Mouse (Mus musculus) megakaryocyte progenitor cell, adult 5-6 weeks (primary cell): ENCODE results near the gene Gm49322. TPM values are rescaled to one million over a fixed set of nuclear protein-coding genes. Genes with fewer than 3 reads are reported as not detected.
"Not testable (repeated sequence)": the region's sequence is repeated elsewhere in the genome, so short reads cannot be mapped to it uniquely, and the experiment has no call there.

Experiments
- ATAC-seq: replicated peaks from 2 replicates; pipeline ENCODE4 v1.8.0; 2016; ENCODE audit warnings: mild to moderate bottlenecking, moderate TSS enrichment, inconsistent platforms; ENCODE audit not compliant: poor library complexity
- total RNA-seq, 2 experiments: library from RNA; stranded (forward) in 1 of 2; stranded (reverse) in 1 of 2; fragments of 157-497, 149-512 nt in 1 of 2; fragments of 200-1000 nt in 1 of 2; gene quantifications; 2 replicates each; pipeline versions ENCODE4 v1.2.3 to v1.2.4; 2015 to 2017

The Gm49322 gene
- total RNA-seq, 2 experiments from 2014 or later: 0.57 TPM; not detected in 1

DNA sequence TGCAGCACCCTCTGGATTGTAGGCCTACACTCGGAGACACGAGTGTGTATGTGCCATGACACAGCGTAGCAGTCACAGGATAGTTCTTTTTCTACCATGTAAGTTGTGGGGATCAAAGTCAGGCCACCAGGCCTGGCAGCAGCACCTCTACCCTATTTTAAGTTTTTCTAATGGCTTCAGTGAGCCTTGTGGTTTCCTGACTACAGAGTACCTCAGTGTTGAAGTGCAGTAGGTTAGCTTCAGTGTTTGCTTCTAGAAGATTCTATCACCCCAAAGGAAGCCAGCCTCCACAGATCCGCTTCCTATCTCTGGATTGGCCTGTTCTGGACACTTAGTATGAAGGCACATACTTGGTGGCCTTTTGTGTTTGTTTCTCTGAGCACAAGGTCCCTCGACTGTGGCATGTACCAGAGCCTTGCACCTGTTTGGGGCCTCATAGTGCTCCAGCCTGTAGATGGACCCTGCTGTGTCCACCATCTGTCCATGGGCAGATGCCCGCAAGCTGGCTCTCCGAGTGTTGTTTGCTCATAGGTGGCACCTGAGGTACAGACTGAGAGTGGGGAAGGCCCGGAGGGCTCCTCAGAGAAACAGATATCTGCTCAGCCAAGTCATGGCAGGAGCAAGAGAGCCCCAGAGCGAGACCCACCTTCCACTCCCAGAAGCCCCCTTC is 4.4 kb downstream of the Gm49322 start:
- ATAC-seq: no peak

DNA sequence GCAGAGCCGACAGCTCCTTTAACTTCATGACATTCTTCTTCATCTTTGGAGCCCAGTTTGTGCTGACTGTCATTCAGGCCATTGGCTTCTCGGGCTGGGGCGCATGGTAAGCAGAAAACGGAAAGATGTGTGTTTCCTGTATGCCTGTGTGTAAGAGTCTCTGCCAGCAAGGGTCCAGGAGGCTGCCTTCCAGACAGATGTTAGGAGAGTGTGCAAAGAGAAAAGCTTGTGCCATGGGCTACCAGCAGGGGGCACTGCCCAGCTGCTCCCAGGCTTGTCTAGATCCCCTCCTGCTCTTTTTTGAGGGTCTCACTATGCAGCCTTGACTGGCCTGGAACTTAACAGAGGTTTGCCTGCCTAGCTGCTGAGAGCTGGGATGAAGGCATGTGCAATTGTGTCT is 5.2 kb downstream of the Gm49322 start:
- ATAC-seq: peak; percentile 76

GRCm38 (mm10) chr10:80611905-80612304 is 6.1 kb downstream of the Gm49322 start:
- ATAC-seq: no peak

DNA sequence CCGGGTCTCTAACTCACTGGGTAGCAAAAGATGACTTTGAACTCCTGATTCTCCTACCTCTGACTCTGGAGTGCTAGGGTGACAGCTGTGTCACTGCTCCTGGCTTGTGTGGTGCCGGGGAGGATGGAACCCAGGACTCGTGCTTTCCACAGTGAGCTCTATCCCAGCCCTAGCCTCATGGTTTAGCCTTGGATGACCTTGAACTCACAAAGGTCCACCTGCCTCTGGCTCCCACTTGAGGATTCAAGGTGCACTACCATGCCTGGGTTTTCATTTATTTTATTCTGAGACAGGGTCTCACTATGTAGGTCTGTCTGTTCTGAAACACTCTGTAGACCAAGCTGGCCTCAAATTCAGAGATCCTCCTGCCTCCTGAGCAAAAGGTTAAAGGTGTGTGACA is 8.0 kb downstream of the Gm49322 start:
- ATAC-seq: no peak

DNA sequence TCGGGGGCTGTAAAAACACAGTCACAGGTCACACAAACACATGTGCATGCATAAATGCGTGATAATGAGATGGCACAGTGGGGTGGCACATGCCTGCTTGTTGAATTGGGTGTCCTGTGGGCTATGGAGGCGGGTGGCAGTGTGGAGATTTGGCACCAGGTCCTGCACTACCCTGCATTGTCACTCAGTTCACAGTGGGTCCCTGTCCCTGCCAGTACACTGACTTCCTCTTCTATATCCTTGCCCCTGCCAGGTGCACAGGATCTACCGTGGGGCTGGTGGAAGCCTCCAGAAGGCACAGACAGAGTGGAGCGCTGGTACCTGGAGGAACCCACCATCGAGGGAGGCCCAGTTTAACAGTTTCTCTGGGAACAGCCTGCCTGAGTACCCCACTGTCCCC is 8.5 kb downstream of the Gm49322 start:
- ATAC-seq: no peak

DNA sequence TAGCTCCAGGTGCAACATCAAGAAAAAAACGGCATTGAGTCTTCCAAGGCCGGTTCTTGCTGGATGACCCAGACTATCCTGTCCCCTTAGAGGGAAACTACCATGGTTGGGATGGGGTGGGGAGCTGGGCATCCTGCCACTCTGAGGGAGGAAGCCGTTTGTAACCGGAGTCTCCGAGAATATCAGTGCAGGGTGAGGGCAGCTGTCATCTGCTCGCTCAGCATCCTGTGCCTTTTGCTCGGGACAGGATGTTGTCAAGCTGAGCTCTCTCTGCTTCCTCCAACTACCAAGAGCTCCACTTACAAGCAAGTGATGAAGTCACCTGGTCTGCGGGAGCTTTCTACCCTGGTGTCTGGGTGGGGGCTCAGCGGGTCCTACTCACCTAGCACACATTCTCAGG is 12.4 kb downstream of the Gm49322 start:
- ATAC-seq: no peak

GRCm38 (mm10) chr10:80619465-80620244 is 13.8 kb downstream of the Gm49322 start:
- ATAC-seq: no peak

DNA sequence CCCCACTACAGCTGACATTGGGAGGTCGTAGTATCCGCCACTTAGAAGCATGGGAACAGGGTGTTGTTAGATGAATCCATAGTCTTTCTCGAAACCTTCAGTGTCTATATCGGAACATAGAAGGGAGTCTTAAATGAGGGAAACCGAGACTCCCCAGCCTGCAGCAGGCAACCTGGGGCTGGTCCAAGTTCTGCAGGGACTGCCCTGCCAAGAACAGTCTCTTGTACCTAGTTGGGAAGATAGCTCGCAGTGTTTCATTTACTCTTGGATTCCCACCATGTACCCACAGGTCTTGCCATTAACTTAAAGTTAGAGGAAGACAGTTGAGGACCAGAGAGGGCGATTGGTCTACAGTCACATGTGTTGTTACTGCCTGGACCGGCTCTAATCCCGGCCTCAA is 14.5 kb downstream of the Gm49322 start:
- ATAC-seq: no peak

GRCm38 (mm10) chr10:80620796-80621689 is 15.2 kb downstream of the Gm49322 start:
- no peak for ATAC-seq

- ATAC-seq: no peak
Observed at GRCm38 (mm10) chr10:80621690-80621939, 15.8 kb downstream of the Gm49322 start.

DNA sequence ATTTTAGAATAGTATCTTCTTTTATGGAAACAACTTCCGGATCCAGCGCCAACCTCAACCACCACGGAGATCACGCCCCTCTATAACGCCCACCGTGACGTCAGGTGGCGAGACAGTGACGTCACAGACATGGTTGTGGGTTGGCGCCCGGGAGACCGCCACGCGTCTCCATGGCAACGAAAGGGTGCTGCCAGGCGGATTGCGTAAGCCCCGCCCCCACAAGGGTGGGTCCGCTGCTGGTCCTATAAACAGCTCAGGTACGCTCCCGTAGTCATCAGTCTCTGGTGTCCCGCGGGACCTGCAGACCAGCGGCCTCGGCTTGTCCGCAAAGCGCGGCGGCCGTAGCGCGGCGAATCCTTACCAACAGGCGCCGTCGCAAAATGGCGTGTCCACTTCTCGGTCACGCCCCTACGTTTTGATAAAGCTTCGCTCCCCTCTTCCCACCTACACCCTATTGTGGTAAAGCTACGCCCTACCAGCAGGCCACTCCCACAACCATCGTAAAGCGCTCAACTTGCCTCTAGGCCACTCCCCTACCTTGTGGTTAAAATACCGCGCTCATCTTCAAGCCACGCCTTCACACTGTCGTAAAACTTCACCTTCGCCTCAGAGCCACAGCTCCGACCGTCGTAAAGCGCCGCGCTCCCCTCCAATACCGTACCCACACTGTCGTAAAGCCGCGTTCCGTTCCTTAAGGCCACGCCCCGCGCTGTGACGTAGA is 16.3 kb downstream of the Gm49322 start:
- ATAC-seq: peak; percentile 82

- ATAC-seq: 0 out of 2 replicates have a peak, but pooled peaks have one; percentile 13
Observed at GRCm38 (mm10) chr10:80622661-80623456, 17.0 kb downstream of the Gm49322 start, which contains the start of gene Csnk1g2. TSS of gene Csnk1g2 (plus strand) at chr10:80622838.

DNA sequence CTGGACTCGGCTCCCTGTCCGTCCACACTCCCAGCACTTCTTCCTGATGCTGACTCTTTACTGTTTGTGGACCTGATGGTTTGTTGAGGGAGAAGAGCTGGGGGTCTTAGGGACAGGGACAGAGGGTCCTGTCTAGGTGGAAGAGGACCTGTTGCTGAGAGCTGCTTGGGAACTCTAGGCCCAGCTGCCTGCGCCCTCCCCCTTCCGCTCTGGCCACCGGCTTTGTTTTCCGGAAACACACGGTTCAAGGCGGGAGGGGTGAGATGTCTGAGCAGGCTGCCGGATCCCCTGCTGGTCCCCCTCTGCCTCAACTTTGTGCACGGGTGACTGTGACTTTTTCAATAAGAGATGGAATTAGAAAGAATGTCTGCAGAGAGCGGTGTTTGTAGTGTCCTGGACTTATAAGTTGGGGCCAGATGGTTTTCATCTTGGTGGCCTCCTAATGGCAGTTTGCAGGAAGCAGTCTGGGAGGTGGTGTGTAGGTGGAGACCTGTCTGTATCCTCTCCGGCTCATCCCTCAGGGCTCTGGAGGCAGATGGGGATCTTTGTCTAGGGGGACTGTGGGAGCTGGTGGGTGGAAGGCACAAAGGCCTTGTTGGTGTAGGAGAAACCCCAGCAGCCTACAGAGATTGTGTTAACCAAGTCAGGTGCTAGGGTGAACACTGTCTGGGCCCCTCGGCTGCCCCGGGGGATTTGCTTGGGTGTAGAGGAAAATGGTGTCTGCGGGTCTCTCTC is 17.8 kb downstream of the Gm49322 start:
- peak; percentile 21 for ATAC-seq

DNA sequence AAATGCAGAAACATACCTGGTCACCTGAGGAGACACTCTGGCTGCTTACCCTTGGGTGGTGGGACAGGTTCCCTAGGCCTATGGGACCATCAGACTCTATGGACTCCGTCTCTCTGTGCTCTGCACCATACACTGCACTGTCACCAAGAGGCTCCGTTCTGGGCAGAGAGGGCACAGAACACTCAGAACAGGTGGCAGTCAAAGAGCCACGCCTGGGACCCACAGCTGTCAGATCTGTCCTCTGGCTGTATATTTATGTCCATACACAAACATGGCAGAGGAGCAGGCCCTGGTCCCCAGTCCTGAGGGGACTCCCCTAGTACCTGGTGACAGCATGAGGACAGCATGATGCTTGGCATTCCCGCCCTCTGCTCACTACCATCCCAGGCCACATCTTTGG is 19.9 kb downstream of the Gm49322 start:
- no peak for ATAC-seq

GRCm38 (mm10) chr10:80627685-80628084 is 21.9 kb downstream of the Gm49322 start:
- no peak for ATAC-seq

DNA sequence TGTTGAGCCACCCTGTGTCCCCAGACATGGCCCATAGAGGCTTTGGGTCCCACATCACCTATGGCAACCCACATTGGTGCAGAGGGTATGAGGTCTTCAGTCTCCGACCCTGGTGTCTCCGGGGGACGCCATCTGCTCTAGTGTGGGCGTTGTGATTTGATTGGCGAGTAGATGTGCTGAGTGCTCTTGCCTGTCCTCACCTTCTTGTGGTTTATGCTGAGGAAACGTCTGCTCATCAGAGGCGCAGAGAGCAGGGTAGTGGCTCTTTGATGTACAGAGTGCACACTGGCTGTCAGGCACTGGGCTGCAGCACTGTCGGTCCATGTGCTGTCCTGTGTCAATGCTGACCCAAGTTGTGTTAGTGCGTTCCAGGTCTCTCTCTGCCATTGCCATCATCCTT is 23.1 kb downstream of the Gm49322 start:
- ATAC-seq: no peak

DNA sequence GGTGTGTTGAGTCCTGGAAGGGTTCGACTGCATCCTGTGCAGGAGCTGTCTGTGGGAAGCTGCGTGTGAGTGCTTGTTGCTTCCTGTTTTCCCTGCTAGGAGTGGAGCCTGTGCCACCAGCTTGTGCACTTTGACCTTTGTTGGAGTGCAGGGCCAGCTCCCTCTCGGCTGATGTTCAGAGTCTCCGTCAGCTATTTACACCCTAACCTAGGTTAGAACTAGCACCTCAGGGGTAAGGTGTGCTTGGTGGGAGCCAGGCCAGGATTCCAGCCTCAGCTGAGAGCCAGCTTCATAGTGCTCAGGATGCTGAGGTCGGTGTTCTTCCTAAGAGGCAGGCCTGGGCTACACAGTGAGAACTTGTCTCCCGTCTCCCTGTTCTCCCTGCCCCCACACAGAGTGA is 29.5 kb downstream of the Gm49322 start:
- no peak for ATAC-seq

- no peak for ATAC-seq
Observed at GRCm38 (mm10) chr10:80646936-80647335, 41.1 kb downstream of the Gm49322 start.

- ATAC-seq: not testable (repeated sequence)
Observed at GRCm38 (mm10) chr10:80649910-80650309, 44.1 kb downstream of the Gm49322 start.
